Mouse (Mus musculus) E14TG2a.4 (cell line): Measurements from ENCODE around the gene Shb.

Experiments
- H3K27me3 ChIP-seq: 2 replicates; pipeline ENCODE4 v1.6.1; 2014; ENCODE audit warnings: low read length, control low read depth; ENCODE audit not compliant: insufficient read depth
- H3K36me3 ChIP-seq: 2 replicates; pipeline ENCODE4 v1.6.1; 2014; ENCODE audit warnings: low read length, control low read depth; ENCODE audit not compliant: insufficient read depth
- H3K4me1 ChIP-seq: replicated peaks from 2 replicates; pipeline ENCODE4 v1.6.1; 2014; ENCODE audit warnings: low read depth, low read length, control low read depth
- H3K4me3 ChIP-seq: replicated peaks from 2 replicates; pipeline ENCODE4 v1.5.1; 2014; ENCODE audit warnings: mild to moderate bottlenecking, low read length
- H3K9me3 ChIP-seq: 2 replicates; pipeline ENCODE4 v1.6.1; 2014; ENCODE audit warnings: low read length, control low read depth
- CTCF ChIP-seq: conservative IDR thresholded peaks from 2 replicates; pipeline ENCODE4 v1.5.1; 2014; ENCODE audit warnings: low read length
- NANOG ChIP-seq: IDR thresholded peaks from 2 replicates; pipeline ENCODE4 v1.6.1; 2014; ENCODE audit warnings: borderline replicate concordance, low read length, mixed read lengths
- POU5F1 ChIP-seq: IDR thresholded peaks from 2 replicates; pipeline ENCODE4 v1.6.1; 2014; ENCODE audit warnings: low read length, borderline replicate concordance

Shb gene

DNA sequence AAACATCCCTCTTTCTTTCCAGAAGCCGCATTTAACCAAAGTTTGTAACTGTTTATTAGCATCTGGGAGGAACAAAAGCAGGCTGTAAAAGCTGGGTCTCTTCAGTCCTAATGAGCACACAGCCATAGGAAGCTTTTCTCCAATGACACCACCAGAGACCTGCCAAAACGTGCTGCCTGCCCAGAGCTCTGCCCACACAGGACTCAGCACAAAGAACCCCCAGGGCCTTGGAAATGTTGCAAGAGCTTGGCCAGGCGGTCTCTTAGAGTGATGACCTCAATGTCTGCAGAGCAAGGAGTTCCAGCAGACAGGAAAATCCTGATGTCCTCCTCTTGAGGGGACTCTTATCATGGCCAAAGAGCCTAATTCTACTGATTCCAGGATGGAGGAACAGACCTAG, 28.5 kb downstream of the Shb start:
- Histone ChIP-seq H3K36me3 (peaks cover 6% of the 10 kb centered on the region; the same call in 1 of the 2 replicates), H3K9me3 (no peaks in the 10 kb centered on the region), H3K4me1 (peaks cover 94% of the 10 kb centered on the region), H3K4me3 (no peak overlapping the region), H3K27me3 (no peaks in the 10 kb centered on the region)
- TF ChIP-seq POU5F1 (no peak), NANOG (no peak), CTCF (no peak)

DNA sequence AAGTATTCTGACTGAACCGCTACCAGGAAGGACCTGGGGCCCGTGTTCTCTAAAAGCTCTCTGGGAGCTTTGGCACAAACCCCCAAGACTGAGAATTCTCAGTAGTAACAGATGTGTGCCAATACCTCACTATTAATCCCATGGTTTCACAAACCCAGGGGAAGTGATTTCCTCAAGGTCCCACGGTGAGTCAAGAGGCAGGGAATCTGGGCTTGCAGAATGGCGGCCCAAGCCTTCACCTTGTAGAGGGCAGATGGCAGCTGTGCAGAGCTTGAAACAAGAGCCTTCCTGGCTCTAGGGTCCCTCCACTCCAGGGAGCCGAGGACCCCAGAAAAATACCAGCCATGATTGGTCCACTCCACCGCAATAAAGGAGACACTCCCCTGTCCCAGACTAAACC, 28.9 kb downstream of the Shb start:
- Histone ChIP-seq H3K27me3 (no peaks in the 10 kb centered on the region), H3K4me3 (no peak overlapping the region), H3K36me3 (peaks cover 3% of the 10 kb centered on the region; the same call in 1 of the 2 replicates), H3K9me3 (no peaks in the 10 kb centered on the region), H3K4me1 (peaks cover 94% of the 10 kb centered on the region)
- no peak for TF ChIP-seq NANOG
- no peak for TF ChIP-seq POU5F1
- TF ChIP-seq CTCF: no peak

DNA sequence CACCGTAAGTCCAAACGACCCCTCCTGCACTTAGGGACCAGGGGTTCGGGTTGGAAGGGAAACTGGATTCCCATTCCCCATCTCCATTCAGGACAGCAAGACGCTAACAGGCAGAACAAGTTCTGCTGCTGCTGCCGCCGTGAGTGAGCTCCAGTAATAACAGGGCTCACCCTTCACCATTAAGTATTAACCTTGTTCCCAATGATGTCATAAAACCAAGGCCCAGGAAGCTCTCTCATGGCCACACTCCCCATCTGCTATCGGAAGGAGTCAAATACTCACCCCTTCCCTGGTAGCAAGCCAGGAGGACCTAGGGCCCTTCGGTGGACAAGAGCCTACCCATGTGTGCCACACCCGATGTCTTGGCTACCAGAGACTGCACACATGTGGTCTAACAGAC, 30.3 kb downstream of the Shb start:
- TF ChIP-seq NANOG (no peak), CTCF (no peak), POU5F1 (no peak)
- peaks cover 3% of the 10 kb centered on the region; the same call in 1 of the 2 replicates for H3K36me3 ChIP-seq
- peaks cover 94% of the 10 kb centered on the region for H3K4me1 ChIP-seq
- H3K4me3 ChIP-seq: no peak overlapping the region
- peaks cover 6% of the 10 kb centered on the region for H3K27me3 ChIP-seq
- H3K9me3 ChIP-seq: no peaks in the 10 kb centered on the region

DNA sequence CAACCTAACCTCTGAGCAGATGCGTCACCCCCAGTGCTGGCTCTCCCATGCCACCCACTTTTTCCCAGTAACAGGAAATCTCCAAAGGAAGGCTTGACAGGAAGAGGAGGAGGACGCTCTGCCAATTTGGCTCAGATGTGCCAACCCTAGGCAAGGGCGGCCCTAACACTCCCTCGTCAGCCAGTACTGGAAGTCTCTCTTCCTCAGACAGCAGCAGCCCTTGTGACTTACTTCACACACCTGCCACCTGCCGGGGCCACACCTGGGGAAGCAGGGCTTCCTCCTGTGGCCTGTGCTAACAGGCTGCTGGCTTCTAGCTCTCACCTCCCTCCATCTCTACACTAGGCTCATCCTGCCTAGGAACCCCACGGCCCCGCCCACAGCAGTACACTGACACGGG, 31.9 kb downstream of the Shb start:
- no peak for TF ChIP-seq CTCF
- no peak for TF ChIP-seq NANOG
- no peak for TF ChIP-seq POU5F1
- Histone ChIP-seq H3K4me3 (no peak overlapping the region), H3K4me1 (peaks cover 94% of the 10 kb centered on the region), H3K27me3 (peaks cover 6% of the 10 kb centered on the region), H3K9me3 (no peaks in the 10 kb centered on the region), H3K36me3 (peaks cover 3% of the 10 kb centered on the region; the same call in 1 of the 2 replicates)

DNA sequence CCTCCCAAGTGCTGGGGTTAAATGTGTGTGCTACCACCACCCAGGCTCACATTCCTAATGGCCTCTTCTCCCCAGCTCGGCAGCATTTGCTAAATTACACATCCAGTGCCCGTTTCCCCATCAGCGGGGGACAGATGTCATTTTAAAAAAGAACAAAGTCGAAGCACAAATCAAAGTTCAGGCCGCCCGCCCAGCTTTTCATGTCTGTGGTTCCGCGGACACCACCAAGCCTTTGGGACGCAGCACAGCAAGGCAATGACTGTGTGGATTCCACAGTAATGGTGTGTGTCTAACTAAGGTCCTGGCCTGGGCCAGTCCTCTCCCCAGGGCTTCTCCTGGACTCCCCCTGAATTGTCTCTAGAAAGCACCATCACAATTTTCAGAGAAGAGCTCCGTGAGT, 32.7 kb downstream of the Shb start:
- TF ChIP-seq CTCF (no peak), NANOG (no peak), POU5F1 (no peak)
- Histone ChIP-seq H3K9me3 (no peaks in the 10 kb centered on the region), H3K27me3 (peaks cover 12% of the 10 kb centered on the region), H3K4me1 (peaks cover 96% of the 10 kb centered on the region), H3K4me3 (peak overlapping the region; percentile 48), H3K36me3 (peaks cover 3% of the 10 kb centered on the region; the same call in 1 of the 2 replicates)

DNA sequence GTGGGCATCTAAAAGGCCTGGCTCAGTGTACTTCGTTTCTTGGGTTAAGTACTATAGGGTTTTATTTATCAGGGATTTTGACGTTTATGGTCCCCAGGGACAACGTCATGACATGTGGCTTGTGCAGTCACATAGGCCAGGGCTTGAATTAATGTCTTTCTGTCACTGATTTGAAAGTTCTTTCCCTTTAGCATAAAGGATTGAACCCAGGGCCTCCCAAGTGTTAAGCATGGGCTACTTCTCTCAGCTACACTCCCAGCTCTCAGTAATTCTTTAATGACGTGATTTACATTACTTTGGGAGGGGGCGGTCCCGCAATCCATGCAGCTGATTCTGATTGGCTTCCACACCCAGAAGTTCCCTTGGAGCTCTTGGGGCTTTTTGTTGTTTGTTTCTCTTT, 33.2 kb downstream of the Shb start:
- H3K36me3 ChIP-seq: peaks cover 3% of the 10 kb centered on the region; the same call in 1 of the 2 replicates
- peak overlapping the region; percentile 48; the same call in 1 of the 2 replicates for H3K4me3 ChIP-seq
- TF ChIP-seq POU5F1 (no peak), NANOG (no peak), CTCF (no peak)
- H3K9me3 ChIP-seq: no peaks in the 10 kb centered on the region
- H3K4me1 ChIP-seq: peaks cover 96% of the 10 kb centered on the region
- peaks cover 14% of the 10 kb centered on the region for H3K27me3 ChIP-seq

DNA sequence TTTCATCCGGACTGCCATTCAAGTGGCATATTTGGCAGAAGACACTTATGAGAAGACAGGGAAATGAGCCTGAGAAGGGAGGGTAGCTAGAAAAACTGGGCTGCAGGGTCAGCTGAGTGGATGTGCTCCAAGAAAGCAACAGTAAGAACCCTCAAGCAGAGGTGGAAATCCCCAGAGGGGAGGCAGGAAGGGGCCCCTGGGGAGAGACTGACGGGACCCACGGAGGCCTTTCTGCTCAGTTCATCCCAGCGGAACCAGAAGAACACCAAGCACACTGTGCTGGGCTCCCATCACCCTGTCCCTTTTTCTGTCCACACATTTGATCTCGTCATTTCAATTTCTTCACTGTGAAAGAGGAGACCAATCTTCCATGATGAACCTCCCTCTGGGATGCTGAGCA, 33.9 kb downstream of the Shb start:
- H3K4me1 ChIP-seq: peaks cover 96% of the 10 kb centered on the region
- H3K27me3 ChIP-seq: peaks cover 20% of the 10 kb centered on the region
- TF ChIP-seq POU5F1 (no peak), CTCF (no peak)
- H3K4me3 ChIP-seq: peak overlapping the region; percentile 32
- no peaks in the 10 kb centered on the region for H3K9me3 ChIP-seq
- peaks cover 3% of the 10 kb centered on the region; the same call in 1 of the 2 replicates for H3K36me3 ChIP-seq

DNA sequence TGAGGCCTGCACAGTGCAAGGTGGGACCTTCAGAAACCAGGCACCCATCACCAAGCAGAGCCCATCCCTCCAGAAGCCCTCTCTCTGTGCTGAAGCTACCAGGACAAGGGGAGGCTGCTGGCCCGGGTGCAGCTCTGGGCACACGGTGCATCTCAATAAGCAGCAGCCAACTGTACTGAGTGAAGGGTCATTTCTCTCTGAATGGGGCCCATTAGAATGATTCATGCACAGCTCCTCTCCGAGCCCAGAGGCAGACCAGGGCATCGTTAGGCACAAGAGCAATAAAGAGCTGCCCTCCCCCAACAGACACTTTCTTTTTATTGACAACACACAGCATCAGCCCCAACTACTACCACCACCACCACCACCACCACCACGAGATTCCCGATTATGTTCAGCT, 35.0 kb downstream of the Shb start:
- Histone ChIP-seq H3K36me3 (no peaks in the 10 kb centered on the region), H3K4me3 (no peak overlapping the region), H3K9me3 (no peaks in the 10 kb centered on the region), H3K27me3 (peaks cover 20% of the 10 kb centered on the region), H3K4me1 (peaks cover 100% of the 10 kb centered on the region)
- TF ChIP-seq NANOG (no peak), POU5F1 (no peak), CTCF (no peak)

DNA sequence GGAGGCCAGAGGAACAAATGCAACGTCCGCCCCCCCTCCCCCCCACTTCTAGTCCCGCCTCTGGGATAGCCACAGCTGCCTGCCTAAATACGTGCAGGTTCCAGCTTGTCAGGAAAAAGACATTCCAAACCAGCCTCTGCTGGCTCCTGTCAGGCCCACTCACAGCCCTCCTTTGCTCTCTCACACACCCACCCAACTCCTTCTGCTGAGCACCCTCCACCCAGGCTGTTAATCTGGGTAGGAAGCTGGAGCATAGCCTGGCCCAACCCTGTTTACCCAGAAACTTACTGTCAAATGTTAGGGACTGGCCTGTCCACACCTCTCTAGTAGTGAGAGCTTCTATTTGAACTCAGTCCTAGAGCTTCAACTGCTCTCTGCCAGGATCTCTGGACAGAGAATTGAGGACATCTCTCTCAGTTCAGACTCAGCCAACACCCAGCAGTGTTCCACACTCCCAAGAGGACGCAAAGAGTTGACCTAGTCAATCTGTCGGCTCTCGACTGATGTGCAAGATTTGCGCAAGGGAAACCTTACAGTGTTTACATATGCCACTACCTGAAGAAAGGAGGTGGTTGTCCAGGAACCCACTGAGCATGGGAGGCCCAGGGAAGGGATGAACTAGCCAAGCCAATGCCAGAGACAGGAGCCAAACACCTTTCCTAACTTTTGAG, 36.6 kb downstream of the Shb start:
- no peak for TF ChIP-seq CTCF
- TF ChIP-seq POU5F1: no peak
- TF ChIP-seq NANOG: no peak
- H3K9me3 ChIP-seq: no peaks in the 10 kb centered on the region
- peaks cover 20% of the 10 kb centered on the region for H3K27me3 ChIP-seq
- no peaks in the 10 kb centered on the region for H3K36me3 ChIP-seq
- H3K4me3 ChIP-seq: no peak overlapping the region
- peaks cover 100% of the 10 kb centered on the region for H3K4me1 ChIP-seq
